Mouse (Mus musculus) myocyte (in vitro differentiated cells): ENCODE data around the gene Prr12.

Experiments
- POLR2A ChIP-seq: IDR thresholded peaks from one replicate; pipeline ENCODE4 v1.6.1; 2011; ENCODE audit warnings: low read depth, mild to moderate bottlenecking, control low read depth, moderate library complexity; ENCODE audit not compliant: insufficient read length
- POLR2AphosphoS2 ChIP-seq: IDR thresholded peaks from one replicate; pipeline ENCODE4 v1.6.1; 2011; ENCODE audit warnings: low read depth, control low read depth; ENCODE audit not compliant: insufficient read length
- TCF12 ChIP-seq: IDR thresholded peaks from one replicate; pipeline ENCODE4 v1.6.1; 2011; ENCODE audit warnings: mild to moderate bottlenecking, control low read depth; ENCODE audit not compliant: poor library complexity, insufficient read depth, severe bottlenecking
- USF1 ChIP-seq: IDR thresholded peaks from one replicate; pipeline ENCODE4 v1.6.1; 2011; ENCODE audit warnings: low read depth, mild to moderate bottlenecking, control low read depth, moderate library complexity

DNA sequence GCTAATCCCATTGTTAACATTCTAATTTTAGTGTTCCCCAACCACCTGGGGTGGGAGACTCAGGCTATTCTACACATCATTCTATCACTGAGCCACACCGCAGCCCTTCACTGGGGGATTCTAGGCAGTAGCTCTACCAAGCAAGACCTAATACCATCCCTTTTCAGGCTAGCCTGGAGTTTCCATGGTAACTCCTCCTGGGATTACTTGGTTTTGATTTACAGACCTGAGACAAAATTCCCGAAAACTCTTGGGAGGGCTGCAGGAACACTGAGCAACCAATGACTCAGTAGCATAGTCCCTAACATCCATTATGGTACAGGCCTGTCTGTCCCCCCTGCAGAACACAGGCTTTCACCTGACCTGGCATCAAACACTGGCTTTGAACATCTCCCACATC is 26.4 kb downstream of the Prr12 start:
- TF ChIP-seq POLR2A (no peak), TCF12 (no peak), USF1 (no peak), POLR2AphosphoS2 (no peak)
